In genomic region chr6:48865152-48865745, GRCm38 (mm10) we compare ENCODE assay signal across 27 mouse cellular contexts. TPM values are rescaled to one million over a fixed set of nuclear protein-coding genes. Genes with fewer than 3 reads are reported as not detected.
DNase-seq lines count a peak whose midpoint lies in the region; ATAC-seq and TF ChIP-seq lines count a peak whose summit lies in the region.
"Had no signal": no experiment of that assay in that cellular context is flagged by ENCODE, and none has a peak within 500 bp of the region (broad histone marks: within the 10 kb centered on the region; RNA-seq: fewer than 3 reads in every experiment).

No protein-coding gene starts in this region.

- no peaks in the 10 kb centered on the region for H3K36me3 ChIP-seq in hindbrain, embryonic 10.5 days
- H3K36me3 ChIP-seq in hindbrain, postnatal 0 days (ENCODE audit: insufficient read depth, low read length) = no peaks in the 10 kb centered on the region
- no peaks in the 10 kb centered on the region for H3K36me3 ChIP-seq in kidney, embryonic 16.5 days (ENCODE audit: insufficient read depth, low read length)
- H3K36me3 ChIP-seq: embryonic facial prominence, embryonic 10.5 days; heart, embryonic 15.5 days; hindbrain, embryonic 15.5 days; limb, embryonic 13.5 days; liver, embryonic 12.5 days; midbrain, embryonic 12.5 days; neural tube, embryonic 15.5 days had no signal

- no peak for TF ChIP-seq POLR2A in lung, adult 2 months (IDR thresholded peaks at IDR 0.05; ENCODE audit: borderline replicate concordance, extremely low read depth, low read depth, low read length)

- H3K4me2 ChIP-seq in hindbrain, postnatal 0 days (ENCODE audit: low read depth, low read length) = no peak overlapping the region
- no peak overlapping the region for H3K4me2 ChIP-seq in kidney, embryonic 16.5 days (replicated peaks; ENCODE audit: low read depth, low read length)
- H3K4me2 ChIP-seq: heart, embryonic 15.5 days; hindbrain, embryonic 15.5 days; limb, embryonic 13.5 days; liver, embryonic 12.5 days; lung, embryonic 14.5 days; midbrain, embryonic 12.5 days; neural tube, embryonic 15.5 days had no signal

- no peak for TF ChIP-seq CTCF in hindbrain, postnatal 0 days (IDR thresholded peaks at IDR 0.05; ENCODE audit: low read depth)
- TF ChIP-seq CTCF in lung, adult 2 months (IDR thresholded peaks at IDR 0.05; ENCODE audit: insufficient read depth, low read length) = no peak

- no peak overlapping the region for H3K4me3 ChIP-seq in hindbrain, embryonic 10.5 days
- no peak overlapping the region for H3K4me3 ChIP-seq in hindbrain, postnatal 0 days (ENCODE audit: low read length)
- H3K4me3 ChIP-seq in kidney, embryonic 16.5 days (ENCODE audit: low read length) = no peak overlapping the region
- H3K4me3 ChIP-seq in lung, adult 2 months (replicated peaks; ENCODE audit: extremely low read depth, low read depth, low read length) = no peak overlapping the region
- H3K4me3 ChIP-seq: embryonic facial prominence, embryonic 10.5 days; heart, embryonic 15.5 days; hindbrain, embryonic 15.5 days; limb, embryonic 13.5 days; liver, embryonic 12.5 days; midbrain, embryonic 12.5 days; neural tube, embryonic 15.5 days had no signal

- 87% methylated on average over 1 of the region's 1 CpGs for WGBS in hindbrain, embryonic 10.5 days
- WGBS in hindbrain, postnatal 0 days = 97% methylated on average over 1 of the region's 1 CpGs
- 76% methylated on average over 1 of the region's 1 CpGs for WGBS in kidney, embryonic 16.5 days
- WGBS in lung, adult 2 months = 92% methylated on average over 1 of the region's 1 CpGs

- H3K4me1 ChIP-seq in hindbrain, embryonic 10.5 days (replicated peaks) = peaks cover 40% of the 10 kb centered on the region
- peaks cover 6% of the 10 kb centered on the region; the same call in 1 of the 2 replicates for H3K4me1 ChIP-seq in hindbrain, postnatal 0 days (ENCODE audit: insufficient read depth, low read length)
- peaks cover 15% of the 10 kb centered on the region; the same call in 1 of the 2 replicates for H3K4me1 ChIP-seq in kidney, embryonic 16.5 days (ENCODE audit: insufficient read depth, low read length)
- H3K4me1 ChIP-seq in lung, adult 2 months (ENCODE audit: control insufficient read depth, insufficient read depth, low read length) = 0 out of 2 replicates have a peak, but pooled peaks cover 2% of the 10 kb centered on the region
- H3K4me1 ChIP-seq: liver, embryonic 12.5 days had no signal

- no peak for DNase-seq in hindbrain, embryonic 10.5 days (ENCODE audit: low spot score)
- DNase-seq in hindbrain, postnatal 0 days (ENCODE audit: low spot score) = no peak
- peak; percentile 7 for DNase-seq in testis, postnatal 10 days (ENCODE audit: low spot score)
- DNase-seq in testis, postnatal 14 days (ENCODE audit: low spot score) = no peak
- no peak for DNase-seq in lung, adult 2 months
- no peak for DNase-seq in left cerebral cortex, postnatal 14 days (ENCODE audit: low spot score in 2 of 2)
- DNase-seq: cerebellum, adult 11 months; cerebellum, postnatal 10 days; forebrain, postnatal 0 days; gastrocnemius, postnatal 36 days; heart, postnatal 4 days; lung, embryonic 14.5 days had no signal

- peak overlapping the region; percentile 40; the same call in 1 of the 2 replicates for H3K27ac ChIP-seq in hindbrain, embryonic 10.5 days
- H3K27ac ChIP-seq in hindbrain, postnatal 0 days = no peak overlapping the region
- H3K27ac ChIP-seq in kidney, embryonic 16.5 days (ENCODE audit: low read length) = peak overlapping the region; percentile 94
- H3K27ac ChIP-seq: embryonic facial prominence, embryonic 10.5 days; heart, embryonic 15.5 days; hindbrain, embryonic 15.5 days; limb, embryonic 13.5 days; liver, embryonic 12.5 days; midbrain, embryonic 12.5 days; neural tube, embryonic 15.5 days; stomach, postnatal 0 days had no signal

- H3K9ac ChIP-seq in hindbrain, postnatal 0 days (replicated peaks; ENCODE audit: low read length) = no peak overlapping the region
- H3K9ac ChIP-seq in kidney, embryonic 16.5 days (replicated peaks; ENCODE audit: low read length) = no peak overlapping the region
- H3K9ac ChIP-seq: forebrain, postnatal 0 days; heart, embryonic 15.5 days; hindbrain, embryonic 15.5 days; limb, embryonic 13.5 days; liver, embryonic 12.5 days; lung, embryonic 14.5 days; midbrain, embryonic 12.5 days; neural tube, embryonic 15.5 days had no signal

- H3K9me3 ChIP-seq in hindbrain, embryonic 10.5 days = no peaks in the 10 kb centered on the region
- H3K9me3 ChIP-seq in hindbrain, postnatal 0 days (ENCODE audit: low read length) = no peaks in the 10 kb centered on the region
- H3K9me3 ChIP-seq in kidney, embryonic 16.5 days (ENCODE audit: low read length) = no peaks in the 10 kb centered on the region
- H3K9me3 ChIP-seq: embryonic facial prominence, embryonic 10.5 days; heart, embryonic 15.5 days; hindbrain, embryonic 15.5 days; limb, embryonic 13.5 days; liver, embryonic 12.5 days; midbrain, embryonic 12.5 days; neural tube, embryonic 15.5 days had no signal

- H3K27me3 ChIP-seq in hindbrain, embryonic 10.5 days (ENCODE audit: insufficient read depth, poor library complexity, severe bottlenecking) = peaks cover 7% of the 10 kb centered on the region
- no peaks in the 10 kb centered on the region for H3K27me3 ChIP-seq in hindbrain, postnatal 0 days (ENCODE audit: insufficient read depth, low read length)
- no peaks in the 10 kb centered on the region for H3K27me3 ChIP-seq in kidney, embryonic 16.5 days (ENCODE audit: insufficient read depth, low read length)
- H3K27me3 ChIP-seq: heart, embryonic 15.5 days; hindbrain, embryonic 15.5 days; limb, embryonic 13.5 days; liver, embryonic 12.5 days had no signal

- intact Hi-C loops in left cerebral cortex, postnatal 14 days (cut with DNase I) = no loop called here

- no peak for ATAC-seq in hindbrain, postnatal 0 days
- no peak for ATAC-seq in kidney, embryonic 16.5 days (ENCODE audit: low FRiP score, low TSS enrichment)
- ATAC-seq: CD4-positive, CD25-positive, alpha-beta regulatory T cell, adult 4 months; forebrain, postnatal 0 days; liver, embryonic 12.5 days had no signal

RNA-seq across cellular contexts. Expression of gene Aoc1, which starts 7.4 kb away (rescaled TPM):
- not detected in 2 replicates for polyA plus RNA-seq in hindbrain, embryonic 10.5 days (2016; fragmentation: Nextera tagmentation; extraction: Ambion mirVana)
- total RNA-seq in hindbrain, postnatal 0 days (2014; rRNA removed) = 0.42 TPM in 1 of 2 replicates, not detected in the other
- 0.06 and 0.11 TPM in 2 replicates for polyA plus RNA-seq in hindbrain, postnatal 0 days (2015; fragmentation: Nextera tagmentation; extraction: Ambion mirVana)
- 4.7 and 6.0 TPM in 2 replicates for polyA plus RNA-seq in kidney, embryonic 16.5 days (2015; fragmentation: Nextera tagmentation; extraction: Ambion mirVana)
- polyA plus RNA-seq in lung, adult 2 months (2012; rRNA removed) = 4.8 and 8.1 TPM in 2 replicates
- total RNA-seq in left cerebral cortex, postnatal 14 days (2021) = not detected
- total RNA-seq: adrenal gland, adult 18-20 months; gastrocnemius, postnatal 36 days; heart, postnatal 4 days; layer of hippocampus, adult 18-20 months; layer of hippocampus, postnatal 14 days; left cerebral cortex, adult 8-10 months; megakaryocyte, adult 5-6 weeks had no signal
- polyA plus RNA-seq: forebrain, postnatal 0 days; heart, embryonic 15.5 days; hindbrain, embryonic 15.5 days; limb, embryonic 13.5 days; liver, embryonic 12.5 days; lung, embryonic 14.5 days; midbrain, embryonic 12.5 days; neural tube, embryonic 15.5 days; stomach, postnatal 0 days had no signal

RNA-seq across cellular contexts. Expression of gene Tmem176b, which starts 24.0 kb away (rescaled TPM):
- 34.0 and 52.9 TPM in 2 replicates for polyA plus RNA-seq in hindbrain, embryonic 10.5 days (2016; fragmentation: Nextera tagmentation; extraction: Ambion mirVana)
- total RNA-seq in hindbrain, postnatal 0 days (2014; rRNA removed) = 81.9 and 108 TPM in 2 replicates
- polyA plus RNA-seq in hindbrain, postnatal 0 days (2015; fragmentation: Nextera tagmentation; extraction: Ambion mirVana) = 148 and 152 TPM in 2 replicates
- 479 and 496 TPM in 2 replicates for polyA plus RNA-seq in kidney, embryonic 16.5 days (2015; fragmentation: Nextera tagmentation; extraction: Ambion mirVana)
- 521 and 609 TPM in 2 replicates for polyA plus RNA-seq in lung, adult 2 months (2012; rRNA removed)
- total RNA-seq in left cerebral cortex, postnatal 14 days (2021) = 10 to 100 TPM; 45.7 to 47.3 TPM

RNA-seq across cellular contexts. Expression of gene Tmem176a, which starts 24.5 kb away (rescaled TPM):
- 16.9 and 21.5 TPM in 2 replicates for polyA plus RNA-seq in hindbrain, embryonic 10.5 days (2016; fragmentation: Nextera tagmentation; extraction: Ambion mirVana)
- 27.2 and 45.4 TPM in 2 replicates for total RNA-seq in hindbrain, postnatal 0 days (2014; rRNA removed)
- 35.8 and 40.1 TPM in 2 replicates for polyA plus RNA-seq in hindbrain, postnatal 0 days (2015; fragmentation: Nextera tagmentation; extraction: Ambion mirVana)
- polyA plus RNA-seq in kidney, embryonic 16.5 days (2015; fragmentation: Nextera tagmentation; extraction: Ambion mirVana) = 194 and 227 TPM in 2 replicates
- 254 and 269 TPM in 2 replicates for polyA plus RNA-seq in lung, adult 2 months (2012; rRNA removed)
- 10 to 100 TPM; 20.4 to 23.8 TPM for total RNA-seq in left cerebral cortex, postnatal 14 days (2021)
